Mouse (Mus musculus) forebrain, embryonic 13.5 days (tissue): ENCODE measurements around the gene Gm14399. TPM values are rescaled to one million over a fixed set of nuclear protein-coding genes. Genes with fewer than 3 reads are reported as not detected.
A peak's percentile ranks its signal among the peaks of the same experiment; 100 is the strongest.
"Not testable (repeated sequence)": the region's sequence is repeated elsewhere in the genome, so short reads cannot be mapped to it uniquely, and the experiment has no call there.

ENCODE experiments used
- ATAC-seq: fragments of 200-750 bp; cut with Nextera tagmentation; 2 replicates; pipeline ENCODE4 v1.8.0; 2017
- H3K27ac ChIP-seq: fragments of 300-500 bp; sonication (generic); 2 replicates; pipeline ENCODE4 v1.5.1; 2015; ENCODE audit warnings: inconsistent platforms, mild to moderate bottlenecking, moderate library complexity
- H3K27me3 ChIP-seq: fragments of 300-500 bp; sonication (generic); 2 replicates; pipeline ENCODE4 v1.6.1; 2015; ENCODE audit warnings: mild to moderate bottlenecking, inconsistent platforms
- H3K36me3 ChIP-seq: fragments of 300-500 bp; sonication (generic); 2 replicates; pipeline ENCODE4 v1.6.1; 2015; ENCODE audit warnings: mild to moderate bottlenecking, inconsistent platforms; ENCODE audit not compliant: poor library complexity, severe bottlenecking
- H3K4me1 ChIP-seq: fragments of 300-500 bp; sonication (generic); 2 replicates; pipeline ENCODE4 v1.6.1; 2015; ENCODE audit warnings: inconsistent platforms
- H3K4me2 ChIP-seq: fragments of 300-500 bp; sonication (generic); 2 replicates; pipeline ENCODE4 v1.6.1; 2015; ENCODE audit warnings: inconsistent platforms, mild to moderate bottlenecking, moderate library complexity
- H3K4me3 ChIP-seq: fragments of 300-500 bp; sonication (generic); 2 replicates; pipeline ENCODE4 v1.5.1; 2015; ENCODE audit warnings: mild to moderate bottlenecking, inconsistent platforms
- H3K9ac ChIP-seq: fragments of 300-500 bp; sonication (generic); 2 replicates; pipeline ENCODE4 v1.6.1; 2015; ENCODE audit warnings: mild to moderate bottlenecking, inconsistent platforms
- H3K9me3 ChIP-seq: fragments of 300-500 bp; sonication (generic); replicated peaks from 2 replicates; pipeline ENCODE4 v1.6.1; 2016; ENCODE audit warnings: inconsistent platforms
- WGBS: fragments of 180-500 bp; shearing (Covaris S2); methylation state at CpG from one replicate; pipeline ENCODE4 v1.1.7; 2015; 5-methylcytosine and 5-hydroxymethylcytosine counted together
- polyA plus RNA-seq: library from polyadenylated mRNA; unstranded; fragments of >200 nt; fragmentation: Nextera tagmentation; extraction: Ambion mirVana; gene quantifications from 2 replicates; pipeline ENCODE4 v1.2.1, GENCODE M21; 2015

Gm14399 gene
- polyA plus RNA-seq = 4.2 and 4.8 TPM in 2 replicates

GRCm38 (mm10) chr2:175141993-175142295 lies at the start of gene Gm14399:
Gene Gm14399 (minus strand): TSS chr2:175142012.
- not testable (repeated sequence) for H3K36me3 ChIP-seq, H3K4me1 ChIP-seq, ATAC-seq, H3K9ac ChIP-seq, H3K27me3 ChIP-seq, H3K9me3 ChIP-seq, H3K27ac ChIP-seq
- Histone ChIP-seq H3K4me3 (peak within 1 kb of the TSS; percentile 47), H3K4me2 (peak within 1 kb of the TSS; percentile 50)
- 16% methylated on average over 1 of the region's 2 CpGs for WGBS

GRCm38 (mm10) chr2:175179008-175179407 lies 37.2 kb upstream of the Gm14399 start:
- not testable (repeated sequence) for H3K27me3 ChIP-seq, ATAC-seq, H3K27ac ChIP-seq, H3K36me3 ChIP-seq, H3K9ac ChIP-seq, H3K4me3 ChIP-seq, H3K9me3 ChIP-seq, H3K4me2 ChIP-seq, H3K4me1 ChIP-seq
- WGBS = 59% methylated on average over 1 of the region's 1 CpGs

- Histone ChIP-seq H3K9me3 (no peaks in the 10 kb centered on the region), H3K4me3 (no peak overlapping the region), H3K4me2 (no peak overlapping the region), H3K36me3 (no peaks in the 10 kb centered on the region), H3K27ac (no peak overlapping the region), H3K4me1 (no peaks in the 10 kb centered on the region), H3K9ac (no peak overlapping the region), H3K27me3 (no peaks in the 10 kb centered on the region)
- ATAC-seq = no peak
- 87% methylated on average over 6 of the region's 6 CpGs for WGBS
Measured at GRCm38 (mm10) chr2:175176312-175176711, 34.5 kb upstream of the Gm14399 start.

- not testable (repeated sequence) for H3K9ac ChIP-seq, H3K4me1 ChIP-seq, H3K4me3 ChIP-seq, ATAC-seq, H3K27me3 ChIP-seq, H3K27ac ChIP-seq, H3K36me3 ChIP-seq, H3K9me3 ChIP-seq, H3K4me2 ChIP-seq
- 83% methylated on average over 12 of the region's 12 CpGs for WGBS
Measured at GRCm38 (mm10) chr2:175175401-175176180, 33.8 kb upstream of the Gm14399 start, which contains the start of gene Gm14443. Gene Gm14443 (minus strand): TSS chr2:175175871.

GRCm38 (mm10) chr2:175174058-175174457 lies 32.2 kb upstream of the Gm14399 start:
- H3K36me3 ChIP-seq, ATAC-seq: not testable (repeated sequence)
- 89% methylated on average over 2 of the region's 2 CpGs for WGBS

GRCm38 (mm10) chr2:175172906-175173595 lies 31.2 kb upstream of the Gm14399 start:
- not testable (repeated sequence) for H3K4me3 ChIP-seq, H3K9ac ChIP-seq, H3K4me2 ChIP-seq, H3K36me3 ChIP-seq, ATAC-seq, H3K27ac ChIP-seq, H3K27me3 ChIP-seq, H3K4me1 ChIP-seq, H3K9me3 ChIP-seq
- WGBS = 88% methylated on average over 3 of the region's 3 CpGs

More at GRCm38 (mm10) chr2:175174058-175174457, 32.2 kb upstream of the Gm14399 start:
- not testable (repeated sequence) for H3K9ac ChIP-seq, H3K9me3 ChIP-seq, H3K4me3 ChIP-seq, H3K27me3 ChIP-seq, H3K4me2 ChIP-seq, H3K4me1 ChIP-seq, H3K27ac ChIP-seq

GRCm38 (mm10) chr2:175172123-175172522 lies 30.3 kb upstream of the Gm14399 start:
- Histone ChIP-seq H3K36me3 (no peaks in the 10 kb centered on the region), H3K9ac (no peak overlapping the region), H3K27me3 (no peaks in the 10 kb centered on the region), H3K4me2 (no peak overlapping the region), H3K27ac (no peak overlapping the region), H3K9me3 (no peaks in the 10 kb centered on the region; the same call in 1 of the 2 replicates), H3K4me1 (no peaks in the 10 kb centered on the region), H3K4me3 (no peak overlapping the region)
- ATAC-seq = no peak
- 87% methylated on average over 3 of the region's 3 CpGs for WGBS

GRCm38 (mm10) chr2:175166870-175167269 lies 25.1 kb upstream of the Gm14399 start:
- H3K9ac ChIP-seq, ATAC-seq, H3K4me2 ChIP-seq, H3K4me3 ChIP-seq, H3K27me3 ChIP-seq, H3K4me1 ChIP-seq, H3K27ac ChIP-seq, H3K36me3 ChIP-seq, H3K9me3 ChIP-seq: not testable (repeated sequence)
- 86% methylated on average over 2 of the region's 2 CpGs for WGBS

- not testable (repeated sequence) for H3K27me3 ChIP-seq, H3K9ac ChIP-seq, H3K4me1 ChIP-seq, H3K27ac ChIP-seq, H3K36me3 ChIP-seq, ATAC-seq, H3K4me2 ChIP-seq, H3K9me3 ChIP-seq, H3K4me3 ChIP-seq
- whole genome bisulfite sequencing = 94% methylated on average over 12 of the region's 12 CpGs
Measured at GRCm38 (mm10) chr2:175165110-175165509, 23.3 kb upstream of the Gm14399 start.

GRCm38 (mm10) chr2:175161438-175161837 lies 19.6 kb upstream of the Gm14399 start:
- not testable (repeated sequence) for H3K4me3 ChIP-seq, H3K27me3 ChIP-seq, H3K36me3 ChIP-seq, H3K4me1 ChIP-seq, ATAC-seq, H3K4me2 ChIP-seq, H3K9ac ChIP-seq, H3K27ac ChIP-seq
- 91% methylated on average over 4 of the region's 4 CpGs for WGBS
- H3K9me3 ChIP-seq = peaks cover 12% of the 10 kb centered on the region

GRCm38 (mm10) chr2:175158642-175159041 lies 16.8 kb upstream of the Gm14399 start:
- H3K4me1 ChIP-seq = no peaks in the 10 kb centered on the region
- 91% methylated on average over 3 of the region's 3 CpGs for WGBS
- ATAC-seq = no peak
- H3K4me2 ChIP-seq = no peak overlapping the region
- no peak overlapping the region for H3K9ac ChIP-seq
- no peaks in the 10 kb centered on the region for H3K27me3 ChIP-seq
- no peak overlapping the region for H3K27ac ChIP-seq
- H3K9me3 ChIP-seq = peaks cover 12% of the 10 kb centered on the region
- H3K36me3 ChIP-seq = no peaks in the 10 kb centered on the region
- no peak overlapping the region for H3K4me3 ChIP-seq

GRCm38 (mm10) chr2:175156696-175157095 lies 14.9 kb upstream of the Gm14399 start:
- H3K36me3 ChIP-seq = no peaks in the 10 kb centered on the region
- H3K9me3 ChIP-seq = peaks cover 12% of the 10 kb centered on the region
- no peaks in the 10 kb centered on the region for H3K4me1 ChIP-seq
- H3K27me3 ChIP-seq = no peaks in the 10 kb centered on the region
- H3K4me2 ChIP-seq = no peak overlapping the region
- H3K9ac ChIP-seq = no peak overlapping the region
- H3K4me3 ChIP-seq = no peak overlapping the region
- H3K27ac ChIP-seq = no peak overlapping the region
- 93% methylated on average over 13 of the region's 13 CpGs for WGBS
- ATAC-seq = no peak
